Mouse (Mus musculus): ENCODE measurements around the gene Ccdc6.

The Ccdc6 gene

DNA sequence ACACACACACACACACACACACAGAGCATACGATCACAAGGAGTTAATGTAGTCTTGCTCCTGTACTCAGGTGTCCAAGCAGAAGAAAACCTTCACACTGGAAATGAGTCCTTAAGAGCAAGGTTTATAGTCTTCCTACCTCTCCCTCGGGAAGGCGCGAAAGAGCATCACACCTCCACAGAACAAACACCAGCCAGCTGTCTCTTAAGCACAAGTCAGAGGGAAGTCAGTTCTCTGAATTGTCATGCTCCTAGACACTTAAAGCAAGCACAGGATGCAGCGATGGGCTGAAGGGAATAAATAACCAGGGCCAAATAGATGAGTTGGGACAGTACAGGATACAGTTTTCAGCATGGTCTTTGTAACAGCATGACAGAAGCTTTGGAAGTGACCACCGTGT lies 35.8 kb downstream of the Ccdc6 start:
- DNase-seq (ENCODE audit: low spot score): no peak

DNA sequence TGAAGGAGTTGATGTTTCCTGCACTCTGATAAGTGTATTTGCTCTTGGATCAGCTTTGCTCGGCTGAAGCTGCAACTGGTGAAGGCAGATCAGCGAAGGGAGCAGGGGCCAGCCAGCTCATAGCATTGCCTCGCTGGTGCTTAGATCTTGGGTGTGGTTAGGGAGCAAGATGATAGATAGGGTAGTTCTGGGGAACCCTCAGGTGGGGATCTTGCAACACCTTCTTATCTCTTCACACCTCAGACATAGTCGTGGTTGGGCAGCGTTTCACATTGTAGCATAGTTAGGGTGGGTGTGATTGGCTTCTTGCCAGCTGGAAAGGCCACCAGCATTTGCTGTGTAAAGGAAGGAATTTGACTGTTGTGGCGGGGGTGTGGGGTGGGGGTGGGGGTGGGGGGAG lies 36.3 kb downstream of the Ccdc6 start:
- no peak for DNase-seq (ENCODE audit: low spot score)

DNA sequence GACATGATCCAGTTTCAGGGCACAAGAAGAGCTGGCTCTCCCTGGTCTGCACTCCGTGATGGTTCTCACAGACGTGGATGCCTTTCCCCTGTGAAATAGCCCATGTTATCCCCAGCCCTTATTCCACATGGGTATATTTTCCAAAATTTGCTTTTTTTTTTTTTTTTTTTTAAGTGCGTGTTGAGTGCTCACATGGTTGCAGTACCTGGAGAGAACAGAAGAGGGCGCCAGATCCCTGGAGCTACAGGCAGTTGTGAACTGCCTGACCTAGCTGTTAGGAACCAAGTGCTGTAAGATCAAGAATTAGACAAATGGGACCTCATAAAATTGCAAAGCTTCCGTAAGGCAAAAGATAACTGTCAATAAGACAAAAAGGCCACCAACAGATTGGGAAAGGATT lies 38.8 kb downstream of the Ccdc6 start:
- DNase-seq (ENCODE audit: low spot score): no peak

DNA sequence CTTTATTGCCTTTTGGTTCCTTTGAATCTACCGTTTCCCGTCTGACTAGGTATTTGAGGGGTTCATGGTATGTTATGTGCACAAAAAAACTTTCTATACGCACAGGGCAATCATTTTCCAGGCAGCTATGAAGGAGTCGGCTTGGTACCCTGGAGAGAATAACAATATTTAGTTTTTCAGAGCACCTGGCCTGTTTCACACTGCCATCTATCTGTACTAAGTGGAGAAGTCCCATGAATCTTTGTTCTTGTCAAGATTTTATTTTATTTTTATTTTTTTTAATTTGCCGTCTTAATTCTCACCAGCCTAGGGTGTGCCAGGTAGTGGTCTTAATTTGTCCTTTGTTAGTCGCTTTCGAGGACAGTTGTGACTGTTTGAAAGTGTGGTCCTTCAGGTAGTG lies 40.7 kb downstream of the Ccdc6 start:
- DNase-seq (ENCODE audit: low spot score): no peak

DNA sequence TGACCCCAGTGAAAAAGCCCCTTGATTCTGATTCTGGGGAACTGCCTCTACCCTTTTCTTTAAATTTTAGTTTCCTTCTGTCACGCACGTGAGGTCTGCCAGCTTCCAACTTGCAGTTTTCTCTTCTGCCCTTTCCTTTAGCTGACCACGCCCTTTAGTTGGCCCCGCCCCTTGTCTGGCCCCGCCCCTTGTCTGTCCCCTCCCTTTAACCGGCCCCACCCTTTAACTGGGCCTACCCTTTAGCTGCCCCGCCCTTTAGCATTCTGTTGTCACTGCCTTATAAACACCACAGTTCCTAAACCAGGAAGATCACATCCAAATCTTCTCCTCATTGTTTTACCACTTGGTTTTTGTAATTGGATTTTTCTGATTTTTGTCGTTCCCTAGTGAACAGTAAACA lies 41.2 kb downstream of the Ccdc6 start:
- no peak for DNase-seq (ENCODE audit: low spot score)

DNA sequence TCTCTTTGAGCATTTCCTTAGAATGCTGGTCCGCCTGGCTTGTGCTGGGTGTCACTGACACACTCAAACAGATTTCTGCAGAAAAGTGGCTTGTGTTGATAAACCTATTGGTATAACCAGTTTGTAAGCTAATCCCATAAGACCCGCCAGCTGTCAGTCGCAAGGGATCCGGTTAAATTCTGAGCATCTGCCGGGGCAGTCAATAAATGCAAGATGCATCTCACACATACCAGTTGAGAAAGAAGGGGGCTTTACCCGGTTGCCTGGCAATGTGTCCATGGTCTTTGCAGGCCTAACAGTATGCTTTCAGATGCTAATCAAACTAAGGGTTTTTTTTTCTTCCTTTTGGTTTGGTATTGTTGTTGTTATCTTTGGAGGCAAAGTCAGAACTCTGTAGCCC lies 42.4 kb downstream of the Ccdc6 start:
- DNase-seq (ENCODE audit: low spot score): no peak

DNA sequence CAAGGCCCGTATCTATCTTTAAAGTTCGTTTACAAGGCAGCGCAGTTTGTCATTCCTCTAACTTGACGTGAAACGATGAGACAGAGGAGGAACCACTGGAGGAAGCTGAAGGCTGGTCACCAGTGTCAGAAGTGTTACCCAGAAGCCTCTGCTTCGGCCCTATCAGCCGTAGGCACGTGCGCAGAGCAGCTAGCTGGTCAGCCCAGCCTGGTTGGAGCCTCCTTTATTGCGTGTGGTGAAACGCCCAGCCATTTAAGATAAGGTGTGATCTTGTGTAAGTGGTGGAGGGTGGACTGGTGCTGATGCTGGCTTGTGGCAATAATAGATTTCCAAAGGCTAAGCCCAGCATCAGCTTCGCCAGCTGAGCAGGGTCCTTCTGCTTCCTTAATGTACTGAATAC lies 43.5 kb downstream of the Ccdc6 start:
- DNase-seq (ENCODE audit: low spot score): no peak

DNA sequence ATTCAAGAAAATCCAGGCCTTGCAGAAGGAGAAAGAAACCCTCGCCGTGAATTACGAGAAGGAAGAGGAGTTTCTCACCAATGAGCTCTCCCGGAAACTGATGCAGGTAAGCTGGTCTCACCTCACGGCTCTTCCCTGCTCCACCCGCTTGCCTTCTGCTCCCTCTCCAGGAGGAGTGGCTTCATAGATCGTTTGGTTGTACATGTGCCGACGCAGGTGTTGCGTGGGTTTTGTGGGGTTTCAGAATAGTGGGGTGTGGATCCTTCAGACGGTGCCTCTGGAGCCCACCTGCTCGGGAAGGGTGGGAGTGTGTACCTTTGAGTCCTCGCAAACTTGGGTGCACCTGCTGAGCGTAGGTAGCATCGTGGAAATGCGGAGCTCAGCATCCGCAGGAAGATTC lies 45.7 kb downstream of the Ccdc6 start:
- DNase-seq (ENCODE audit: low spot score): no peak

DNA sequence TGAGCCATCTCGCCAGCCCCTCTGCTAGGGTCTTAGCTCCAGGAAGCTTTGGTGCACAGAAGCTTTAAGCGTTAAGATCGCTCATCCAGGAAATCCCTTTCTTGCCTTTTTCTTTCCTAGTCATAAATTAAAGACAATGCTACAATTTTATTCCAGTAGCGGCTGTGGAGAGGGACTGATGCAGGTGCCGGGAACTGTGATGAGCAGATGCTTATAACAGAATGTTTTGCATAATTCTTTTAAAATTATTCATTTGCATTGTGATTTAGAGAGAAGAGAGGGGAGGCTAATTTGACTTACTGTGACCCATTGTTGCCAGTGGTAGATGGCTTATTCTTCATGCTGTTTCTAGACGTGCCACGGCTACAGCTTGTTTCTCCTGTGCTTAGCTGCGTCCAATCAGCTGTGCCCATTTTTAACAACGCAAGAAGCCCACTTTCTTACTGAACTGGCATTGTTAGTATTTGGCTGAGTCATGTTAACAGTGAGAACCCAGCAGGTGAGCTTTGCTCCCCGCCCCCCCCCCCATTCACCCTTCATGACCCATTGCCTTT lies 47.2 kb downstream of the Ccdc6 start:
- DNase-seq (ENCODE audit: low spot score): no peak

DNA sequence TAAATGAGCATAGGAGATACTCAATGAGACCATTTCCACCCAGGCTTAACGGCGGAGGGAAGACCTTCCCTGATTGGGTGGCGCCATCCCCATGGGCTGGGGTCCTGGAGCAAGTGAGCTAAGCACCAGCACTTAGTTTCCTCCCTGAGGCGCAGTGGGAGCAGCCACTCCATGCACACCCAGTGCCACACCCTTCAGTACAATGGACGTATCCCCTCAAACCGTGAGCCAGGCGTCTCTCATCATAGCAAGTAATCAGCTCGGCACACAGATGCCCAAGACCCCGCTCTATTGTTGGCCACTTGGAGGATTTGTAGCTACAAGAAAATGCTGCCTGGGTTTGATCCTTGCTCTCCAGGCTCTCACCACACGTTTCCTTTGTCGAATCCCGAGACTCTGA lies 49.0 kb downstream of the Ccdc6 start:
- DNase-seq (ENCODE audit: low spot score): no peak

DNA sequence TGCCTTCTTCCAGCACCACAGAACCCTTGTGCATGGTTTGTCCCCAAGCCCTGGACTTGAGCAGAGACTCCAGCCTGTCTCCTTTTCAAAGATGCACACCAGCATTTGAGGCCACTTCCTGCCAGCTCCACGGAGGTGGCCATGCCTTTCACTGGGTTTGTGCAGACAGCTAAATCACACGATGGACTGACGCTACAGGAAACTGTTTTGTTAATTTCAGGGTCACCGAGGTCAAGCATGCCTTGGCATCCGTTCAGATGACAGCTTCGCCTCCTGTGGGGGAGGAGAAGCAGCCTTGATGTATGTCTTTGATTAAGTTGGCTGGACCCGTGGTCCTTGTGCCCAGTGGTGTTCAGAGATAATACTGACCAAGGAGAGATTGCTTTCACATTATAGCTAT lies 52.2 kb downstream of the Ccdc6 start:
- DNase-seq (ENCODE audit: low spot score): no peak

DNA sequence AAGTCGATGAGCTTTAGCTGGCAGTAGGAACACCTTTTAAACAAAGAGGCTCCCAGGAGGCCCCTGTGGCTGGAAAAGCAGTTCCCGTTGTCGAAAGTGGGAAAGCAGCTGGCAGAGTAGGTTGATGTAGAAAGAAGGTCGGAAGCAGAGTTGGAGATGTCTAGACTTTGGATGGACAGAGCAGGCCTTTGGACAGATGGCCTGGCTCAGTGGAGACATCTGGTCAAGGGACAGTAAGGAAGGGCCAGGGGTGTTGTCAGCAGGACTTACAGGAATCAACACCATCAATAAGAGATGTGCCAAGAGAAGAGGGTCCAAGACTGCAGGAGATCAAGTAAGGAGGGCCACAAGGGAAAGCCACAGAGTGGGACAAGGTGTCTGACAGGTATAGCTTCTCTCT lies 53.4 kb downstream of the Ccdc6 start:
- no peak for DNase-seq (ENCODE audit: low spot score)

DNA sequence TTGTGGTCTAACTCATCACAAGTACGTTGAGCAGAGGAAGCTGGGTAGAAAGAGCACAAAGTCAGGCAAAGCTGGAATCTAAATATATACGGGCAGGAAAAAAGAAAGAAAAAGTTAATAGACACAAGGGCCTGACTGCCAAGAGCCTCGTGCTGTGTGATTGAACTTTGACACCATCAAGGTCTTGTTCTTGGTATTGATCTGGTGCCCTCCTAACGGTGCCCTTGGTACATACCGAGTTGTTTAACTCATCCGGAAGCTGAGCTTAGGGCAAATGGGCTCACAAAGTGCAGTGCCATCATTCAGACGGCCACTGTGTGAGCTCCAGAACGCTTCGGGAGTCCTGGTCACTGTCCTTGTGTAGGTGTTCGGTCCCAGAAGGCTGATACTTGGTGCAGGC lies 54.2 kb downstream of the Ccdc6 start:
- no peak for DNase-seq (ENCODE audit: low spot score)

DNA sequence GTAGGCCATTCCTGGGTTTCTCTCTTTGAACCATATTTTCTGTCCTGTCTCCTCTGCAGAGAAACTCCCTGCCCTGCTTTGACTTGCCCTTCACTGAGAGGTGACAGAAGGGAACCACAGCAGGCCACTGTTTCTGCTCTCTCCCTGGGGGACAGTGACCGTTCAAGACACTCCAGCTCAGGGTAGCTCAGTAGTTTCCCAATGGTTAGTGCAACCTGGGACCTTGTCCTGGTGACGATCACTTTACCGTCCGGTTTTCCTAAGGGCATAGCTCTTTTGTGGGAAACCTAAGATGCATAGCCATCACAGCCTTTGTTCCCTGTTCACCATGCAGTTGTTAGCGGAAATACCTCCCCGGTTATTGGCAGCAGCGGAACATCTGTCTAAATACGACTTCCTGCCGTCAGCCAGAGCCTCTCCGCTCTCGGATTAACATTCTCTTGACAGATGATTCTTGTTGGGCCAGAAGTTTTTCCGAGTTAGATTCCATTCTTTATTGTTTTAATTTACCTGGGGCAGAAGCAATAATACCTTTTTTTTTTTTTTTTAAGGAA lies 55.3 kb downstream of the Ccdc6 start:
- DNase-seq (ENCODE audit: low spot score): no peak

DNA sequence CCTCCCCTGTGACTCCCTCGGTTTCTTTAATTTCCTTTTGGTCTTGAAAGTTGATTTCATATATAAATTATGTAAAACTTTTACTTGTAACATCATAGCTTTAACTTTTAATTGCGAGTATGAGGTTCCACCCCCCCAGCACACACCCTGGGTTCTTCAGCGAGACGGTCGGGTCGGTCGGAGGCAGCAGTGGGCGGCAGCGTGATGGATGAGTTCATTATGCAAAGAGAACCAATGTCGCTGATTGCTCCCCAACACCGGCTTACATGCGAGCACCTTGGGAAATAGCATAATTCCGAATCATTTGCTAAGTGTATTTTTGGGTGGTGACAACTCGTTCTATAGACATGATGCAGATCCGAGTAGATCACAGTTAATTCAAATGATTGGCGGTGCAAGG lies 56.9 kb downstream of the Ccdc6 start:
- no peak for DNase-seq (ENCODE audit: low spot score)

DNA sequence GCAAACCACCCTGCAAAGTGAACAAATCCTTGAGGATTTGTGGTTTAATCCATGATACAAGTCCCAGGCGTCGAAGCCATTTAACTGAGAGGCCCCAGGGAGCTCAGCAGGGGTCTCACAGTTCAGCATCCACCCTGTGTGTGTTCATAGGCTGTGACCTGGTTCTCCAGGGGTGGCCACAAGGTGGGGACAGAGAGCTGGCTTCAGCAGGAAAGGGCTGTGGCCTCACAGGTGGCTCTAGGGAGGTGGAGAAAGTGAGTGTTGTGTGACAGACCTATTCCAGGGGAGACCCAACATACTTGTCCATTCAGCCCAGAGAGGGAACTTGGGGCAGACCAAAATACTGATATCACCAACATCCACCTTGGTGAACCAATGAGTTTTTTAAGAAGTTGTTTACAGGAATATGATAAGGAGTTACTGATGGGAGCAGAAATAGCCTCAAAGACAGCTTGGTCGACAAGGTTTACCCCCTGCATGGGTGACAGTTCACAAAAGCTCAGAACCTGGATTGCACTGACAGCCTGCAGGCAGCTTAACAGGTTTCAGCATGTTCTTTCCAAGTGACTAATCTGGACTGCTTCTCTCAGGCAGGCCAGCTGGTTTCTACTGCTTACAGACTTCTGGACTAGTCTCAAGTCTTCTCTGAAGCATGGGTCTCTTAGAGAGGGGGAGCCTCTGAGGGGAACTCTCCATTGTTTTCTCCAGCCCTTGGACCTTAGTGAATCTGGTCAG lies 59.7 kb downstream of the Ccdc6 start:
- DNase-seq (ENCODE audit: low spot score): no peak

DNA sequence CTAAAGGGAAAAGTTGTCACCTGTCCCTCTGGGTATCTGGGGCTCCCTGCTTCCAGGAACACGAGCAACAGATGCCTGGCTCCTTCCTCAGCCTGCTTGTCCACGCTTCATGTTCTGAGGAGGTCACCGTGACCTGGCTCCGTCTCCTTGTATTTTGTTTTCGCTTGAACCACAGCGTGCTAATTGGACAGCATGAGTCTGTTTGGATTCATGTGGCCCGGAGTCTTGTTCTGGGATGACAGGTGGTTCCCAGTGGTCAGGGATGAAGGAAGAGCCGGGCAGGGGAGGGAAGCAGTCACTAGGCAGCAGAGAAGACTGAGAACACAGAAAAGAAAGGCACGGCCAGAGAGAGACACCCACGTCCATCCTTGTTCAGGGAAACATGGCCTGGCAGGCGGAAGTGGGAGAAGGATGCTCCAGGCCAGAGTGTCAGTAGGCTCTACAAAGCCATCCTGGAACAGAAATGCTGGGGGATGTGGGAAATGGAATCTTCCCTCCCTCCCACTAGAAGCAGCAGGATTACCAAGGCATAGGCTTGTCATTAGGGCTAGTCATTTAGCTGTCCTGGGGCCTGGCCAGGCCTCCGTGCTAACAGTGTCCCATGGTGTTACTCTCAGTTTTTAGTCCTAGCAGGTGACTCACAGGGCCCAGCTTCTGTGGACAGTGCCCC lies 62.9 kb downstream of the Ccdc6 start:
- DNase-seq (ENCODE audit: low spot score): peak; percentile 24

DNA sequence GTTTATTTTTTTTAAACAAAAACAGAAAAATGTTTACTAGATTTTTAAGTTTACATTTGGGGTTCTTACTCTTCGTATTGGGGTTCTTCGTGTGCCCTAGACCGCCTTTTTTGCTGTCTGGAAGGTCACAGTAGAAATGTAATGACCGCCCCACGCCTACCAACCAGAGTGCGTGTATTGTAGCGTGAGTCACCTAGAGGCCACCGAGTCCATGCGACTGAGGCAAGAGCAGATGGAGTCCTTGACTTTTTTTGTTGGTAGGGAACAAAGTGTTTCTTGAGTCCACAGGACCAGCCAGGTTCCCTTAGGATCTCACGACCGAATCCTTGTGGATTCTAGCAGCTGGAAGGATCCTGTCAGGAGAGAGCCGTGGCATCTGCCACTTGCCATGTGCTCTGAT lies 63.9 kb downstream of the Ccdc6 start:
- DNase-seq (ENCODE audit: low spot score): no peak

DNA sequence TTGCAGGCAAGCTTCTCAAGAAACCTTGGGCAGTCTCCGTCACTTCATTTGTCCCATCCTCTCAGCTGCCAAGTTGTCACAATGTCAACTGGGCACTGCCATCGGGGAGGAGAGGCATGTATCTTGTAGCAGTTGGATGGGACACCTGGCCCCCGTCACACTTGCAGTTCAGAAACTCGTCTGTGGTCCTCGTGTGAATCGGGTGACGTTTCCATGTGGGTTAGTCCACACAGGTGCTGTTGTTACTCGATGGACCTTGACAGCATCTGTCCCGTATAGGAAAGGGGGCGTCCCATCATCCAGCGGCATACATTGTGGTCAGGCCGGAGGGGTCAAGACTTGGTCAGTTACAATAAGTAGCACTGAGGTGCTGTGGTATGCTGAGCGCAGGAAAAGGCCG lies 64.6 kb downstream of the Ccdc6 start:
- no peak for DNase-seq (ENCODE audit: low spot score)

DNA sequence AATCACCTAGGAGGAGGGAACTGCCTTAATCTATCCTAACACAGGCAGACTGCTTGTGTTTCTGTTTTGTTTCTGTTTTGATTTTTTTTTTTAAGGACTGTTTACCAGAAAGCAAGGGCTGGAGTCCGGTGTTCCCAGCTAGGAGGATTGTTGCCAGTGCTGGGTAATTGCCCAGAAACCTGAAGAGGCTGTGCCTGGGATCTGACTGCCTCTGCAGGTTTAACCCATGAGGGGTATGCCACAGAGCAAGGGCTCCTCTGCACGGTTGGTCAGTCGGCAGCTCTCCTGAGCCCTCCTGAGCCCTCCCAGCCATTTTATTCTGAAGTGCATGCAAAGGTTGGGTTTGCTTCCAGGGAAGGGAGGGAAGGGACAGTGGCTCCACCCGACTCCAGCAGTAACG lies 66.8 kb downstream of the Ccdc6 start:
- DNase-seq (ENCODE audit: low spot score): no peak

DNA sequence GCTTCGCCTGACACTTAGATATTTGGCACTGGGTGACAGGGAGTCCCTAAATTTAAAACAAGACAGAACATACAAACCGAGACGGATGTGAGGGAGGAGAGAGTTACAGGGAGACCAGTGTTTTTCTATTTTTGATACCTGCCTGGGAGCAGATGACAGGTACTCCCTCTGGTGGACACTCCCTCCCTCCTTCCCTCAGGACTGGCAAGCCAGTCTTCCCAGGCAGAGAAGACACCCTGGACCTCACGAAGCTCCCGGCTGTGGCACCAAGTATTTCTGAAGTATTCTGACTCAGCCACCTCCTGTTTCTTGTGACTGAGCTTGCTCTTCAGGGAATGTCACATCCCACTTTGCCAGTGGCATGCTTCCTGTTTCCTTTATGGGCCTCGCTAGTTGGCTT lies 69.0 kb downstream of the Ccdc6 start:
- DNase-seq (ENCODE audit: low spot score): no peak

DNA sequence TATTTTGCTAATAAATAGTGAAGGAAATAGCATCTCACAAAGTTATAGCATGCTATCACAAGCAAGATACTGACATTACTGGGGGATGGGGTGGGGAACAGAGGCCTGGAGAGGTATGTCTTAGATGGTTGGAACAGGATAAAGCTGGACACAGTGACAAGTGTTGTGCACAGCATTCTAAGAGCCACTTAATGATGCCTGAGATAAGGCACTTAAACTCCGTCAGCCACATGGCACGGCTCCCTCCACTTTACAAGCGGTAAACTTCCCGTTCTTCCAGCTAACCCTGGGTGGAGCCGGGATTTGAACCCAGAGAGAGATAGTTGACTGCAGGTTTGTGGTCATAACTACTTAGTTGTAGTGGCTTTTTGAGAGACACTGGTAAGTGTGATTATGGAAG lies 69.5 kb downstream of the Ccdc6 start:
- no peak for DNase-seq (ENCODE audit: low spot score)

DNA sequence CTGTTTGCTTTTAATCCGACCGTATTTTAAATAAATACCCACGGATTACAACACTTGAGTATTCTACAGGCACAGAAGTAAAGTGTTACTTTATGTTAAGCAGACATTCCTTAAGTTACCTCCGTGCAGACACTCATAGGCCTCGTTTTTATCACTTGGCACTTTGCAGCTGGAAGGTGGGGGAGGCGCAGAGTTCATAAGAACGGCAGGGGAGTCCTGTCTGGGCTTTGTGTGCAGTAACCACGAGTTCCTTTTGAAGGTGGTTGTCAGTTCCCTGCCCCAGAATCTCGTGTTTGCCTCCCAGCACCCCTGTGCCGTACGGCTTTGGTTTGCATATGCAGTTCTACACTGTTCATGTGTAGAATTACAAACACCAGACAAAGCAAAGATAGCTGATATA lies 70.7 kb downstream of the Ccdc6 start:
- no peak for DNase-seq (ENCODE audit: low spot score)

DNA sequence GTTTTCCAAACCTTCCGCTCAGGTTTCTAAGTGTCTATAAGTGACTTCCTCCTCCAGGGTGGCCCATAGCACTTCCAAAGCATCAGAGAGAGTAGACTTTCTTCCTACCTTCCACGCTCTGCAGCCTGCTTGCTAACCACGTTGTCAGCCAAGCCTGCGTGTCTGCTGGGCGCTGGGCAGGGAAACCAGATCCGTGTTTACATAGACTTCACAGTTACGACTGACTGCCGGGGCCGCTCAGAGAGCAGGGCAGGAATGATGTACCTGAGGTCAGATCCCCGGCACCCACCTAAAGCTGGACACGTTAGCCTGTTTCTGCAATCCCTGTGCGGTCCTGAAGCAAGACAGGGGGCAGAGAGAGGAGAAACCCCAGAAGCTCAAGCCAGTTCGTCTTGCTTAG lies 71.5 kb downstream of the Ccdc6 start:
- DNase-seq (ENCODE audit: low spot score): no peak
